Mouse (Mus musculus) gastrocnemius, postnatal 36 days (tissue): ENCODE results near the gene Casp8ap2. TPM values are rescaled to one million over a fixed set of nuclear protein-coding genes. Genes with fewer than 3 reads are reported as not detected.

ENCODE experiments used
- DNase-seq, 2 experiments: peaks; one replicate each; pipeline ENCODE4 v3.0.0; 2022
- intact Hi-C: fragments of 180-260 bp; cut with DNase I; formaldehyde crosslinking; loops from one replicate; pipeline ENCODE4 v1.15.1; 2025
- total RNA-seq, 2 experiments: library from RNA; stranded (reverse); gene quantifications; 2 replicates each; pipeline ENCODE4 v1.2.3; 2021

Gene Casp8ap2
- total RNA-seq, 2 experiments from 2014 or later, result 3.5 to 4.2 TPM

GRCm38 (mm10) chr4:32656918-32657662 lies 41.8 kb downstream of the Casp8ap2 start, which contains the start of gene Mdn1:
Mdn1 (plus strand) TSS chr4:32657119.
- peak; percentile 89 to 95 for DNase-seq
- intact Hi-C loops, result no loop called here

- intact Hi-C loops, result no loop called here
- DNase-seq, result no peak
Observed at GRCm38 (mm10) chr4:32665843-32666242, 50.6 kb downstream of the Casp8ap2 start.

- intact Hi-C loops, result no loop called here
- DNase-seq, result no peak
Observed at GRCm38 (mm10) chr4:32668291-32668690, 53.0 kb downstream of the Casp8ap2 start.

GRCm38 (mm10) chr4:32669825-32670224 lies 54.6 kb downstream of the Casp8ap2 start:
- intact Hi-C loops, result no loop called here
- DNase-seq, result no peak

- intact Hi-C loops, result no loop called here
- DNase-seq, result no peak
Observed at GRCm38 (mm10) chr4:32674025-32674424, 58.8 kb downstream of the Casp8ap2 start.

- DNase-seq, result no peak
- intact Hi-C loops, result no loop called here
Observed at GRCm38 (mm10) chr4:32677471-32677870, 62.2 kb downstream of the Casp8ap2 start.

GRCm38 (mm10) chr4:32680843-32681242 lies 65.6 kb downstream of the Casp8ap2 start:
- intact Hi-C loops, result loop anchor here (5.0 kb wide), 1 partner anchor 51 kb away; no protein-coding TSS in a partner anchor
- DNase-seq, result no peak

- no peak for DNase-seq
- intact Hi-C loops, result loop anchor here (5.0 kb wide), 1 partner anchor 50 kb away; no protein-coding TSS in a partner anchor
Observed at GRCm38 (mm10) chr4:32682471-32682870, 67.2 kb downstream of the Casp8ap2 start.

- intact Hi-C loops, result loop anchor here (5.0 kb wide), 1 partner anchor 49 kb away; no protein-coding TSS in a partner anchor
- DNase-seq, result no peak
Observed at GRCm38 (mm10) chr4:32683061-32683582, 67.9 kb downstream of the Casp8ap2 start.

Other genes starting within 250 kb of the Casp8ap2 start
- not detected for gene Gja10, start 12.7 kb upstream of the Casp8ap2 start, total RNA-seq
- 1 to 10 TPM; 5.1 to 6.1 TPM for gene Mdn1, start 41.7 kb downstream of the Casp8ap2 start, total RNA-seq
- 10 to 100 TPM; 19.8 to 23.1 TPM for gene Lyrm2, start 184.8 kb downstream of the Casp8ap2 start, total RNA-seq